Mouse (Mus musculus) layer of hippocampus, postnatal 36 days (tissue): ENCODE measurements around the gene Chdh. TPM values are rescaled to one million over a fixed set of nuclear protein-coding genes. Genes with fewer than 3 reads are reported as not detected.

Experiments
- DNase-seq, 2 experiments: peaks; one replicate each; pipeline ENCODE4 v3.0.0; 2022
- total RNA-seq, 2 experiments: library from RNA; stranded (reverse); gene quantifications; 2 replicates each; pipeline ENCODE4 v1.2.3; 2021

Gene Chdh
- total RNA-seq, 2 experiments from 2014 or later, result 2.0 to 2.7 TPM

DNA sequence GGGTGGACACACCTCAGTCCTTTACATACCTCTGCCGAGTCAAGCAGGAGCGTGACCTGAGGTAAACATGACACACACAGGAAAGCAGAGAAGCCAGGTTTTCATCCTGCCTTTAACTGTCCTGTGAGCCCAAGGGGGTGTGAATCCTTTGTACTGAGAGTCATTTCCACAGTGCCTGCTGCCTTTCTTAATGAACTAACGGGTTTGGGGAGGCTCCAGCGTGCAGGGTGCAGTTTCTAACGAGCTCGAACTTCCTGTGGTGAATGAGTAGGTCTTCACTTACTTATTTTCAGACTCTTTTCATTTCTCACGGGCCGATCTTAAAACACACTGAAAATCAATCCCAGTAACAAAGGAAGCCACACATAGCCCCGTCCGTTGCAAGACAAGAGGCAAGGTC lies 5.7 kb downstream of the Chdh start:
- DNase-seq, result no peak

DNA sequence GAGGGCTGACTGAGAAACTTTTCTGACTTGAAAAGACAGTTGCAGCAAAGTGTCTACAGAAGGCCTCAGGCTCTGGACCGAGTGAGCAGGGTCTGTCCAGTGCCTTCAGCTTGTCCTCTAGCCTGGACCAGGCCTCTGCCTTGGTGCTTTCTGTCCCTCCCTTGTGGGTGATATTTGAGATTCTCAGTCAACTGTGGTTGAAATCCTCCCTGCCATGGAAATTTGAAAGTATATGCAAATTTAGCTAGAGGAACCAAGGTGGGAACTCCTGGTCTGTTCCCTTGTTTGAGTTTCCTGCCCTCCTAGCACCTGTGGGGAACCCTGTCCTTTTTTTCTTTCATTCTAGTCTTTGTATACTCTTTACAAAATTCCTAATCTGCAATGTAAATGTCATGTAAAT lies 6.2 kb downstream of the Chdh start:
- no peak for DNase-seq

DNA sequence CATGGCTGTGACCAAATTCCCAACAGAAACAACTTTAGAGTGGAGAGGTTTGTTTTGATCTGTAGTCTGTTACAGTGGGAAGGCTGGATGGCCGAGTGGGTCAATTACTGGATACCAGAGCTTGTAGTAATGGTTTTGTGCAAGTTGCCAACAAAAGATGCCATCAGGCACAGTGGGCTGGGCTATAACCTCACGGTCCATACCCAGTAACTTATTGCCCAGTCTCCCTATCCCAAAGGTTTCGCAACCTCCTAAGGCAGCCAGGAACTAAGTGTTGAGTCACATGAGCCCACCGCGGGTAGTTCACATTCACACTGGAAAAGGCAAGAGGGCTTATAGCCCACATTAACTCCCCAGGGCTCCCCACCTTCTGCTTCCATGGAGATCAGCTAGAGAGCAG lies 7.8 kb downstream of the Chdh start:
- no peak for DNase-seq

DNA sequence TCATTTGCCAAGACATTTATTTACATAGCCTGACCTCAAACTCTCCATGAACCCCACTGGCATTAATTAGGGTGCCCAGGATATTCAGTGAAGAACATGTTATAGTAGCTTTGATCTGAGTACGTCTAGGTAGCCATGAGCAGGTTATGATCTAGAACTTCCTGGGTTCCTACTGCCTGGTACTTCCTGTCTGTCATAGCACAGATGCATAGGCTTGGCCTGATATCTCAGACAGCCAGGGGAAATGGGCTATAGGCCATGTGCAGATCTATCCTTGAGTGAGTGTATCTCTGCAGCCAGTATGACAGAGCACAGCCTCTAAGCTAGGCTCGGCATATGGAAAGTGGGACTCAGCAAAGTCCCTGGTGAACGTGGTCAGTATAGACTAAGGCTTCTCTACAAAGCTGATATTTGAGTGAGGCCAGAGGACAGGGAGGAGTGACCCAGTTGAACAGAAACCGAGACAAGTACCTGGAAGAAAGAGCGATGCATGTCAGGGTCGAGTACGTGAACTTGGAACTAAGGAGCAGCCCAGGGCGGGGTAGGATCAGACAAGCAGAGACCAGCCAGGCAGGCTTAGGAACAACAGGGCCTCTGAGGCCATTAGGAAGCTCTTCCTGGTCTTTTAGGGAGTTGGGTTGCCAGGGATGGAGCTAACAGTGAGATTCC lies 9.1 kb downstream of the Chdh start:
- no peak for DNase-seq

DNA sequence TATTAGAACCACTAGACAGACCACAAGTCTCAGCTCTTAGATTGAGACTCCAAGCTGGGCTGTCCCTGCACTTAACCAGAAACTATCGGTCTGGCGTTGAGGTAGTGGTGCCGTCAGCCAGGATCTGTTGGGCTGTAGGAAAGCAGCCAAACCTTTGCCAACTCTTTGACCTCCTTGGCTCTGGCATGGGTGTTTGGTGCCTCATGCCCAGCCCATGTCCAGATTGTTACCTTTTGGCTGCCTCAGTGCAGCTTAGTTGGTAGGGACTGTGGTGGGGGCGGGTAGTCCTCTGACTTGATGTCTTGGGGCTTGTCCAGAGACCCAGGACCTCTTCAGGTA lies 9.6 kb downstream of the Chdh start:
- no peak for DNase-seq

DNA sequence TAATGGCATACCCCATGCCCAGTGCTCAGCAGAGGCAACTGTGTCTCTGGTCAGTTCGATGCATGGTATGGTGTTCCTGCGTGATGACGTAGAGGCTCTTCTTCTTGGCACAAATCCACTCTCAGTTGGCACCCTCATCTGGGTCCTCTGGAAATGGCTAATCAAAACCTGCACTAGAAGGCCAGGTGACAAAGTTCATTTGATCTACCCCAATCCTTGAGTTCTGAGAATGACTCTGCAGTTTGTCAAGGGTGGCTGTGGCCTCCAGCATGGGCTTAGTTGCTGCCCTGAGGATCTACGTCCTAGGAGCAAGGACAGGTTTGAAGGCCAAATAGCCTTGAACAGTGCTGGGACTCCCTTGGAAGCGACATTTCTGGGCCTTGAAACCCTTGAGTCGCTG lies 10.0 kb downstream of the Chdh start:
- no peak for DNase-seq

DNA sequence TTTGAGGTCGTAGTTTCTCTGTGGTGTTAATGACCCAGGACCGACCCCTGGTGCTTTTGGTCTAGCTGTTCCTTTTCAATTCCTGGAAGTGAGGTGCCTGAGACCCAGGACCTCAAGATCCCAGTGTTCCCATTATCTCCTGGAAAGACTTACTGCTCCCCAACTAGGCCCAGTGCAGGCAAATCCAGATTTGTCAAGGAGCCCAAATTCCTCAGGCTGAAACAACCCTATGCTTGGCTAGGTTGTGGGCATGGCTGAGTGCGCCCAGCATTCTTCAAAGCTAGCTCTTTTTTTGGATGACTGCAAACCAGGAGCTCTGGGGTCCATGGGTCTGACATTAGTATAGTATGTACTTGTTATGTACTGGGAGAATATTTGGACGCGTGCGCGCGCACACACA lies 10.6 kb downstream of the Chdh start:
- DNase-seq, result no peak

DNA sequence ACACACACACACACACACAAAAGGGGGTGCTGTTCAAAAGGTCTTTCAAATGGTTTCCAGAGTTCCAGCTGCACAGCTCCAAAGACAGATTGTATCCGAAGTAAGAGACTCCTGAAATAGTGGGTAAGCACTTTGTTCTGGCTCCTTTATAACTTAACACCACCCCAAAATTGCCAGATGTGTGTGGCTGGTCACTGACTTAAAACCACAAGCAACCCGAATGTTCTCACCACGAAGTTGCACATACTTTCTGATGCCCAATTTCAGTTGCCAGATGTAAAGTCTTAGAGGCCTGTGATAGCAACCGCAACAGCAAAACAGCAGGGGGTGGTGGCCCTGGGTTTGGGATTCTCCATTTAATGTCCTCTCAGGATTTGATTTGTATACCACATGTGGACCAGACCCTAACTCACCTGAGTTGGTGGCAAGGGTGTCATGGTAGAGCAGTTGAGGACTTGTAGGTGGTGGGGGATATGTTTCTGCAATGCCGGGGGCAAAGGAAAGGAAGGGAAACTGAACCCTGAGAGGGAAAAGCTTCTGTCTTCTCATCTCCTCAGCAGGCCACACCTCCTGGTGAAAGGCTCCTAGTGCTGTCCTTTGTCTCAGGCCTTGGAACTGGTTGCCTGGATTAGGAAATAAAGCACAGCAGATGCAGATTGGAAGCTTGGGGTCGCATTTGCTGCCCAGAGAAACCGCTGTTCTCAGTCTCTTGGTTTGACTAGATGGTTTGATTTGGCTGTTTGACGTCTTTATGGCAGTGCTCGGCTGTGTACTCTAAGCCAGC lies 11.2 kb downstream of the Chdh start:
- no peak for DNase-seq

DNA sequence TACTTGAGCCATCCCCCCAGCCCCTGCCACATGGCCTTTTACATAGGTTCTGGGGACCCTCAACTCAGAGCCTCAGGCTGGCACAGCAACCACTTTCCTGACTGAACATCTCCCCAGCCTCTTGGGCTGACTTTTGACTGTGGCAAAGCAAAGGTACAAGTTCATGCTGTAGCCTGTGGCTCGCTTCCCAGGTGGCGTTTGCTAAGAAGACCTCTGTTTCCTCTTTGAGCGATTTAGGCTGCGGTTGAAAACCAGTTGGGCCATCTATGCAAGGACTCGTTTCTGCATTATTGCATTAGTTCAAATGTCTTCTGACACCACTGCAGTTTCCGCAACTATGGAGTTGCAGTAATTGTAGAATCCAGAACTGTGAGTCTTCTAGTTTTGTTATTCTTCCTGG lies 13.6 kb downstream of the Chdh start:
- no peak for DNase-seq

DNA sequence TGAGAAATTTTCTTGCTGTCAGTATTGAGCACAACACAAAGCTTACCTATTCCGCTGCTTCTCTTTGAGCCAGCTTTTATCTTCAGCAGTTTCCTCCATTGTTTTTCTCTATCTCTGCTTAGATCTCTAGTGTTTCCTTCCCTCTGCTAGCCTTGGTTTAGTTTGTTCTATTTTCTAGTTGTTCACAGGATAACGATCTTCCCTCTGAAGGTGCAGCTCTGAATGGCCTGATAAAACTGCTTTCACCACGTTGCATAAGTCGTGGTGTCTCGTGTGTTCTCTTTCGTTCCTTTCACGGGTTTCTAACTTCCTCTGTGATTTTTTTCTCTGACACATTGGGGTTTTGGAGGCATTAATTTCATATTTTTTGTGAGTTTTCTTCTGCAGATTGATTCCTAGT lies 15.6 kb downstream of the Chdh start:
- DNase-seq, result no peak

DNA sequence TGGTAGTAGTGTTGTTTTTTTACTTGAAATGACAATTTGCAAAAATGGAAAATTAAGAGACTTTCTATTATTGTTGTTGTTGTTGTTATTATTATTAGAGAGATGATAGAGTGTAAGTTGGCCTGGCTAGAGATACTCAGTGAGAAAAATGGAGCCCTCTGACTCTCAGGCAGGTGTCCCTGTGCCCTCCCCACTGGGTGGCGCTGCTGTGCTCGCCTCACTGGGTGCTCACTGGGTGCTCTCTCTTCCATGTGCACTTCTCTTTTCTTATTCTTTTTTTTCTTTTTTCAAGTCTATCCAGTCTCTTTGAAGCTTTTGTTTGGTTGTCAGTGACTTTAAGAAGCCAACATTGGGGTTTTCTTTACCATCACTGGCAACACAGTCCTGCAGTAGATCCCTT lies 18.6 kb downstream of the Chdh start:
- no peak for DNase-seq

DNA sequence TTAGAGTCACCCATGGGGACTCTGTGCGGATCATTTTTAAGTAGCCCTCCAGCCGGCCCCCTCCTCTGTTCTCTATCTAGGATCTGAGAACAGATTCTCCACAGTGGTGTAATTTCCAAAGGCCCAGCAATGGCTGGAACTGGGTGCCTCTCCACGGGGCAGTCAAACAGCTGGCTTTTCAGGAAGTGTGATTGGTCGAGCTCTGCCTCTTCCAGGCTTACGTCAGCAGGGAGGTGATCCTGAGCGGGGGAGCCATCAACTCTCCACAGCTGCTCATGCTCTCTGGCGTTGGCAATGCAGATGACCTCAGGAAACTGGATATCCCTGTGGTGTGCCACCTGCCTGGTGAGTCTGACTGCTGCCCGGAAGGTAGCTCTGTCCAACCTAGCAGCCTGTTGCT lies 24.6 kb downstream of the Chdh start:
- no peak for DNase-seq

DNA sequence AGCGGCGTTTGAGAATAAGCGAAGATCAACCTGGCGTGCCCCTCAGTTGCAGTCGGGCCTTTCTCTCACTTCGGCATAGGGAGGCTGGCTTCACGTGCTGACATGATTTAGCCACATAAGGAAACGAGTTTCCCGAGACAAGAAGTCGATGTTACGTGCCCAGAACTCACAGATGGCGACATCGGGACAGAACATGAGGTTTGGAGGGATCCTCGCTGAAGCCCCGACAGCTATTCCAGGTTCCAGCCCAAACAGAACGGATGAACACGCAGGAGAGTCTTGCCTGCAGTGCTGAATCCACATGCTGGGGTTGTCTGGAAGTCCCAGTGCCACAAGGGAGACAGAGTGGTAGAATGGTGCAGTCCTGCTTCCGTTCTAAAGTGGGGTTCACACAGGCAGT lies 29.6 kb downstream of the Chdh start:
- DNase-seq, result peak; percentile 27 to 40

DNA sequence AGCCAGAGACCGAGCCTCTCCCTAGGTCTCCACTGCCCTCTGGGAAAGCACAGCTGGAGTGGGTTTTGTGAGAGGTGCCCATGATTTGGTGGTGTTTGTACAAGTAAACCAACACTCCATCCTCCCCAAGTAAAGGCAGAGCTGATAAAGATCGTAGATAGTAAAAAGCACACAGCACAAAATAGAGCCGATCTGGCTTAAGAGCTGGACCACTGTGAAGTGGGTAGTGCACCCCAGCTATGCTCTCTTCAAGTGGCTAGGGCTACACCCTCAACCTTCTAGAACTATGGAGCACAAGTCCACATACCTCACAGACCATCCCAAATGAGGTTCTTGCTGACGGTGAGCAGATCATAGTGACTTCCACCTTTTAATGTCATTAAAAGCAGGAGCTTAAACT lies 30.6 kb downstream of the Chdh start:
- no peak for DNase-seq

DNA sequence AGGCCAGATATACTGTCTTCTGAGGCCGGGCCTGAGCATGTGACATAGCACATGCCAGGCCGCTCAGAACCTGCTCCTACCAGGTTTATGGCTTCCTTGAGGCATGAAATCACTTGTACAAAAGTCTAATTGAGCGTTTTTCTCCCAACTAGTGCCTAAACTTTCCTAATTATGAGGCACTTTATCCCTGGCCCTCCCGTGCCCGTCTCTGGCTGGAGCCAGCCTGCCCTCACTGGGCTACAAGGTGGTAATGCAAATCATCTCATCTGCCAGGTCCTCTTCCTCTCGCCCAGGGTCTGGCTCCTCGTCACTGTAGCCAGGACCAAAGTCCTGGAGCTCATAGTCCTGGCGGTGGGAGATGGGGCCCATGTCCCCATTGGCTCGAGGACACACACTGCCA lies 33.0 kb downstream of the Chdh start:
- DNase-seq, result no peak

DNA sequence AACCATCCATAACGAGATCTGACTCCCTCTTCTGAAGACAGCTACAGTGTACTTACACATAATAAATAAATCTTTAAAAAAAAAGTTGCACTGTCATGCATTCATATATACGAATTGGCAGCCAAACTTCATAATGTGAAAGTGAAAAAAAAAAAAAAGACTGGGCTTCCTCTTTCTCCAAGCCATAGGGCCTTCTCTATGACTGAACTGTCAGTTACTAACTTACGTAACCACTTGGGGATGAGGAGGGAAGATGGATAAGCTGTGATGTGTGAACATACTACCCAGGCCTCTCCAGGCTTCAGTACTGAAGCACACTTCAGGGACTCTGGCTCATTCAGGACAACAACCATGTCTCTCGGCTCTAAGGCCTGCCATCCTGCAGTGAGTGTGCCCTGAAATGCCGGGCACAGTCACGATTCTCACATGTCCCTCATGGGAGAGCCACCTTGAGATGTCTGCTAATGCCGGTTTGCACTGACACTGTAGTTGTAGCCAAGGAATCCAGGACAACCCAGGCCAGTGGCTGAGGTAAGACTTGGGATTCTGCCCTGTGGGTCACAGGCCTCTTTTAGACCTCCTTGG lies 34.6 kb downstream of the Chdh start:
- no peak for DNase-seq

DNA sequence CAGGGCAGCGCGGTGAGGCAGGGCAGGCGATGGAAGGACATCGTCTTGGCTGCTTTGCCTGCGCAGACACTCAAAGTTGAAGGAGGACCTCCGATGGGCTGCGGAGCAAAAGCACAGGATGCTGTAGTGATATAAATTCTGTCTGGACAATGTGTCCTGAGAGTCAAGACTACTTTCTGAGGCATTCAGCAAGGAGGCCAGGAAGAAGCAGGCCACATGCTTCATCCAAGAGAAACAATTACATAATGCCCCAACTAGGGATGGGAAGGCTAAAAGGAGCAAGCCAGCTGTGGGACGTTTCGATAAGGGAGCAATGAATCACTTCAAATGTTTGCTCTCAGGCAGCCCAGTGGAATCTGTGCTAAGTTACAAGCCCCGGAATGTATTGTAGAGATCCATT lies 36.4 kb downstream of the Chdh start:
- no peak for DNase-seq

DNA sequence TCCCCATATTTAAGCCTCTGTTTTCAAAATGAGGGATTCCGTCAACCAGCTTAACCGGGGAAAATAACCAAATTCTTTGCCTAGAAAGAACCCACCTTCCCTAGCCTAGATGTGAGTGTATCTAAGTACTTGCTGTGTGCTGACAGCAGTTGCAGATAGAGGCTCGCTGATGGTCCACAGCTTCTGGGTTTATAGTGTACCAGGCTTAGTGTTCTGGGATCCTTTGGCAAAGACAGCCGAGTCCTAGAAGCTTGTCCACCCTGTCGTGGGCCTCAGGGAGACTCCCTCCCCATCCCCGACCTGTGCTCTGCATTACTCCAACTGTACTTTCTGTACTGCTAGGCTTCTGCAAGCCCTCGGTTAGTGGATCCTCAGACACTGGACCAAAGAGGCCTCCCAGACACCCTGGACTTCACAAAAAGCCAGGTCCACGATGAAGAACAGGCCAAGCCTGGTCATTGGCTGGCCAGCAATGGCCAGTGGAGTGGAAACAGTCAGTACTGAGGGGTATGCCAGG lies 36.9 kb downstream of the Chdh start:
- DNase-seq, result no peak

DNA sequence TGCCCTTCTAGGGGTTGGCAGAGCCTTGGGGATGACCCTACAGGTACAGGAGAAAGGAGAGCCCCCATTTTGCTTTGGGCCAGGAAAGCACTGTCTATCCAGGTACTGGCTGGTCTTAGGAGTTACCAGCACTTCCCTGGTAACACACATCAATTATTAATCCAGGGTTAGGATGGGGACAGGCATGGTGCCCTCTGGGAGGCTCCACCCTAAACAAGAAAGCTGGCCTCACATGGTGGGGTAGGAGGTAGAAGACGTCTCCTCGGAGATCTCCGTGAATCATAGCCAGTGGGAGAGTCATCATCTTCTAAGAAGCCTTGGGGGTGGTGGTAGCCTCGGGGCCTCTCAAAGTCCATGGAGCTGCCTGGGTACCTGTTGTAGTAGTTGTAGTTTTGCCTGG lies 38.2 kb downstream of the Chdh start:
- no peak for DNase-seq

DNA sequence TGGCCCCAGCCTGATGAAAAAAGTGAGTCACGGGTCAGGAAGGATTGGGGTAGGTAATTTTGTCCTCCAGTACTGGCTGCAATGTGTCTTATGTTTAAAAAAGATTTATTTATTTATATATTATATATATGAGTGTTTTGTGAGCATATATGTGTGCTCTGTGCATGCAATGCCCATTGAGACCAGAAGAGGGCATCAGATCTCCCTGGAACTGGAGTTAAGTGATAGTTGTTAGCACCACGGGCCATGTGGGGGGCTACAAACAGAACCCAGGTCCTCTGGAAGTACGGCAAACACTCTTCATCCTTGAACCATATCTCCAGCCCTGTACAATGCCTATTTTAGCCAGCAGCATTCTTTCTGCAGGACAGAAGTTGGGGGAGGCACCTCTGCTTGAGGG lies 39.2 kb downstream of the Chdh start:
- no peak for DNase-seq

DNA sequence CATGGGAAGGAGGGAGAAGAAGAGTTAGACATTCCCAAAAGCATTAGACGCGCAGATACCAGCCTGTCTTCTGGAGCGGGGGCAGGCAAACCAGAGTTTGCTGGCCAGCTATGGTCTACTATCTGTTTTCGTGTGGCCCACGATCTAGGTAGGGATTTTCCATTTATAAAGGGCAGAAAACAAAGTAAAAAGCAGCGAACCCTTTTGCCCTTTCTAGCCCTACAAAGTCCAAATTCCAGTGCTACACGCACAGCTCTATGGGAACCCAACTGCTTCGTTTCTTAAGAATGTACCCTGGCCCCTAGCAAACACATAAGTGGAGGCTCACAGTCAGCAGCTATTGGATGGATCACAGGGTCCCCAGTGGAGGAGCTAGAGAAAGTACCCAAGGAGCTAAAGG lies 41.5 kb downstream of the Chdh start:
- no peak for DNase-seq

DNA sequence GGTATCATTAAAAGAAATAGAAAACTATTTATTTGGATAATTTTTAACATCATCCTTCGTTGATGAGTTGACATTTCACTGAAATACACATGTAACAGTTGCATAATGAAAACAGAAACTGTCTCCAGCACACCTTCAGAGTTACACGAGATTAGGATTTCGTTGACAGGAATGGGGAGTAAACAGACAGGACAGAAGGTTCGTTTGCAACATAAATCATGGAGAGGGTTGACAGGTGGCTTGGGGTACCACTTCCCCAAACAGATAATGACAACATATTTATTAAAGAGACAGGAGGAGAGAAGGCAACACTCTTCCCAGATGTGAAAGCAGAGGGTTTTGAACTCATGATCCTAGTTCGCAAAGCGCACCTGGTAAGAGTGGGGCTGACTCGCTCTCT lies 46.1 kb downstream of the Chdh start:
- no peak for DNase-seq

DNA sequence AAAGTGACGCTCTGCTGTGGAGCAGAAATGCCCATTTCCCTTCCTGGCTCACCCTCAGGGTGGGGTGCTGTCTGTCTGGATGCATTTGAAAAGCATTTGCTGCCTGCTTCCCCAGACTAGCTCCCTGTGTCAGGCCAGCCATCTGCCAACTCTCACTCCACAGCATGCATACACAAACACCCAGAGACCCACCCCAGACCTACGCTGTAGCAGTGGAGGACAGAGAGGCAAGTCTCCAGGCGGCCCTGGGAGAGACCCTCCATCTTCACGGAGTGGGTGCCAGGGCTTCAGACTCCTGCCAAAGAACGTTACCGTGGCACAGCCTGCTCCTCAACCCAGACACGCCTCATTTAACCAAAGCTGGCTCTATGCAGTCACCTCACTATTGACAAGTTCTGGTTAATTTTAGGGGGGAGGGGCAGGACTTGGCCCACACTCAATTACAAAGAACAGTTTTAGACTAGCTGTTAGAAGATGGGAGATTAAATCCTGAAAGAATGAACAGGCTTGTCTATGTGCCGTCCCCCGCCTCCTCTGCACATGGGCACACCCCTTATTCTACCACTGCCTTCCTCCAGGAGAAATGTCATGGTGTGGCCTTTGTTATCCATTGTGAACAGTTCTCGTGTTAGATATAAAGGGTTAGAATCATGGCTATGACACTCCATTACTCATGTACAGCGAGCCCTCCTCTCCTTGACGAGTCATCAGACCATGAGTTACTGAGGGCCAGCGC lies 47.4 kb downstream of the Chdh start:
- DNase-seq, result peak; percentile 35 to 41
